ENCODE assay signal across 8 mouse cellular contexts in the genomic region with DNA sequence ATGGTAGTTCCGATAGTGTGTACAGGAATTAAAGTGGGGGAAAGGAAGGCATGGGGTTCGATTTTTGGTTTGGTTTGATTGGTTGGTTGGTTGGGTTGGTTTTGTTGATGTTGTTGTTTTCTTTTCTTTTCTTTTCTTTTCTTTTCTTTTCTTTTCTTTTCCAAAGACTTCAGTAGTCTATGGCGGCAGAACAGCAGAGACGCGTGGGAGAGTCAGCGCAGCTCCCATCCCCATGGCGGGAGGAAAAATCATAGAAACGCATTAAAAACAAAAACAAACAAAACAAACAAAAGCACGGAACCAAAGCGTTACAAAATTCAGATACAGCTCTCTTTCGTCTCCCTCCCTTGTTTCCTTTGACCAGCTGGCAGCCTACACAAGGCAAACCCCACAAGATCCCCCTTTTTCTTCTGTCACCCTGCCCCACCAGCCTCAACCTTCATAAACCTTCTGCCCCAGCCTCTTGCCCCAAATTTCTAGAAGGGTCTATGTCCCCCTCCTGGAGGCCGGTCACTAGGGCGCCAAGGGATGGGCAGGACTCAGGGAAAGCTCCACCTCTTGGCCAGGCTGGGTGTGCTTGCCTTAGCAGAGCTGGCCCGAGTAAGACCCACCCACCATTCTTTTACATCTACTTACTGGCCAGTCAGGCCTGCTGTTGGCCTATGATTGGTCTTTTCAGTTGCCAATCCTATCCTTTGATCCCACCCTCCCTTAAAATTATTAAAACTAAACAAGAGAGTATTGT. TPM values are rescaled to one million over a fixed set of nuclear protein-coding genes. Genes with fewer than 3 reads are reported as not detected.
DNase-seq lines count a peak whose midpoint lies in the region; ATAC-seq and TF ChIP-seq lines count a peak whose summit lies in the region.

No protein-coding gene starts in this region.

- H3K79me2 ChIP-seq in liver, adult 2 months (ENCODE audit: control insufficient read depth, insufficient read depth, low read length): no peaks in the 10 kb centered on the region; the same call in 1 of the 2 replicates

- H3K27me3 ChIP-seq in heart, embryonic 11.5 days (ENCODE audit: control insufficient read depth, insufficient read depth, low read length): no peaks in the 10 kb centered on the region
- no peaks in the 10 kb centered on the region; the same call in 1 of the 2 replicates for H3K27me3 ChIP-seq in kidney, embryonic 16.5 days (ENCODE audit: insufficient read depth, low read length)
- H3K27me3 ChIP-seq in liver, adult 2 months (ENCODE audit: control insufficient read depth, insufficient read depth, low read length): no peaks in the 10 kb centered on the region

- peak overlapping the region; percentile 60; the same call in 1 of the 2 replicates for H3K9ac ChIP-seq in heart, embryonic 11.5 days (ENCODE audit: low read depth, low read length)
- peak overlapping the region; percentile 54 for H3K9ac ChIP-seq in kidney, embryonic 16.5 days (replicated peaks; ENCODE audit: low read length)
- peak overlapping the region; percentile 47; the same call in 1 of the 2 replicates for H3K9ac ChIP-seq in liver, adult 2 months (ENCODE audit: low read depth, low read length)

- peak; percentile 60 for ATAC-seq in erythroblast, adult 5-6 weeks (replicated peaks; ENCODE audit: low FRiP score, poor library complexity, severe bottlenecking)
- peak; percentile 92 for ATAC-seq in heart, embryonic 11.5 days (replicated peaks; ENCODE audit: insufficient number of reproducible peaks, low FRiP score, low TSS enrichment)
- ATAC-seq in kidney, embryonic 16.5 days (ENCODE audit: low FRiP score, low TSS enrichment): peak; percentile 96
- peak; percentile 94 for ATAC-seq in monocyte, adult 5-6 weeks (replicated peaks; ENCODE audit: insufficient number of reproducible peaks, low FRiP score, low TSS enrichment, poor library complexity, severe bottlenecking)

- 13% methylated on average over 14 of the region's 14 CpGs for WGBS in heart, embryonic 11.5 days (ENCODE audit: insufficient replicate concordance)
- WGBS in kidney, embryonic 16.5 days: 19% methylated on average over 14 of the region's 14 CpGs
- WGBS in liver, adult 2 months: under 1% methylated on average over 14 of the region's 14 CpGs

- no peaks in the 10 kb centered on the region for H3K9me3 ChIP-seq in heart, embryonic 11.5 days (replicated peaks; ENCODE audit: control insufficient read depth, low read length)
- no peaks in the 10 kb centered on the region for H3K9me3 ChIP-seq in kidney, embryonic 16.5 days (ENCODE audit: low read length)

- no peak for TF ChIP-seq POLR2A in brain, embryonic 14.5 days (IDR thresholded peaks at IDR 0.05; ENCODE audit: borderline replicate concordance, extremely low read depth, insufficient read depth, insufficient read length, poor library complexity, severe bottlenecking)
- no peak for TF ChIP-seq POLR2A in liver, adult 2 months (IDR thresholded peaks at IDR 0.05; ENCODE audit: extremely low read depth, insufficient read depth, low read length)

- H3K36me3 ChIP-seq in heart, embryonic 11.5 days (ENCODE audit: control insufficient read depth, insufficient read depth, low read length): no peaks in the 10 kb centered on the region
- no peaks in the 10 kb centered on the region for H3K36me3 ChIP-seq in kidney, embryonic 16.5 days (ENCODE audit: insufficient read depth, low read length)
- H3K36me3 ChIP-seq in liver, adult 2 months (ENCODE audit: control insufficient read depth, insufficient read depth, low read length): no peaks in the 10 kb centered on the region

- peak overlapping the region; percentile 68 for H3K4me2 ChIP-seq in heart, embryonic 11.5 days
- peak overlapping the region; percentile 54 for H3K4me2 ChIP-seq in kidney, embryonic 16.5 days (replicated peaks; ENCODE audit: low read depth, low read length)

- peak; percentile 8 for DNase-seq in CD4-positive helper T cell, adult 2 months (ENCODE audit: low read depth, low spot score)
- DNase-seq in brain, embryonic 14.5 days (ENCODE audit: low read depth): peak; percentile 90
- peak; percentile 82 for DNase-seq in liver, adult 2 months (ENCODE audit: extremely low read depth, low read depth, low spot score)
- peak; percentile 39 to 66 for DNase-seq in spleen, postnatal 4 days (ENCODE audit: low spot score in 2 of 2)

- H3K4me1 ChIP-seq in heart, embryonic 11.5 days (ENCODE audit: control insufficient read depth, insufficient read depth, low read length): no peaks in the 10 kb centered on the region
- H3K4me1 ChIP-seq in kidney, embryonic 16.5 days (ENCODE audit: insufficient read depth, low read length): peaks cover 4% of the 10 kb centered on the region; the same call in 1 of the 2 replicates
- peaks cover 7% of the 10 kb centered on the region; the same call in 1 of the 2 replicates for H3K4me1 ChIP-seq in liver, adult 2 months (ENCODE audit: control insufficient read depth, insufficient read depth, low read length)

- H3K27ac ChIP-seq in heart, embryonic 11.5 days (ENCODE audit: low read depth, low read length): peak overlapping the region; percentile 70
- peak overlapping the region; percentile 72 for H3K27ac ChIP-seq in kidney, embryonic 16.5 days (ENCODE audit: low read length)
- peak overlapping the region; percentile 82 for H3K27ac ChIP-seq in liver, adult 2 months (replicated peaks; ENCODE audit: insufficient read depth, low read depth, low read length)

- H3K4me3 ChIP-seq in heart, embryonic 11.5 days (ENCODE audit: low read depth, low read length): peak overlapping the region; percentile 48
- peak overlapping the region; percentile 69 for H3K4me3 ChIP-seq in kidney, embryonic 16.5 days (ENCODE audit: low read length)
- H3K4me3 ChIP-seq in liver, adult 2 months (ENCODE audit: insufficient read depth, low read depth, low read length): peak overlapping the region; percentile 72

- TF ChIP-seq CTCF in brain, embryonic 14.5 days (IDR thresholded peaks at IDR 0.05; ENCODE audit: borderline replicate concordance, extremely low read depth, insufficient read depth, insufficient read length): peak; percentile 7; the same call in 1 of the 2 replicates
- no peak for TF ChIP-seq CTCF in liver, adult 2 months (IDR thresholded peaks at IDR 0.05; ENCODE audit: low read depth, low read length)

RNA-seq across cellular contexts. Expression of gene Amot, which starts 0.6 kb away (rescaled TPM):
- 15.3 and 17.8 TPM in 2 replicates for polyA plus RNA-seq in brain, embryonic 14.5 days (2012; rRNA removed)
- 1.0 and 1.5 TPM in 2 replicates for total RNA-seq in erythroblast, adult 5-6 weeks (2015; ENCODE audit: low replicate concordance)
- total RNA-seq in erythroblast, adult 5-6 weeks (2017; ENCODE audit: low replicate concordance): 0.17 and 0.98 TPM in 2 replicates
- 14.1 and 14.3 TPM in 2 replicates for polyA plus RNA-seq in heart, embryonic 11.5 days (2014; fragmentation: Nextera tagmentation; extraction: Ambion mirVana)
- 25.5 TPM in 2 replicates for polyA plus RNA-seq in kidney, embryonic 16.5 days (2015; fragmentation: Nextera tagmentation; extraction: Ambion mirVana)
- total RNA-seq in liver, adult 2 months (2014; rRNA removed): 3.2 and 4.1 TPM in 2 replicates
- polyA plus RNA-seq in liver, adult 2 months (2012; rRNA removed): 3.4 and 3.9 TPM in 2 replicates
- 1.5 to 3.1 TPM (median 2.9 TPM) in 3 replicates for total RNA-seq in monocyte, adult 5-6 weeks (2017)

Comparison
In these comparisons a context has a peak if more than half of its experiments do, and no peak if none do; other contexts are left out.
1. Peak in every context shown above with its lines: DNase-seq, ATAC-seq, H3K4me3 ChIP-seq and H3K27ac ChIP-seq.
2. DNase-seq: peak in every context shown above with its lines; median percentile 90 in brain, embryonic 14.5 days; 82 in liver, adult 2 months; 52 in spleen, postnatal 4 days; 8 in CD4-positive helper T cell, adult 2 months.